Mouse (Mus musculus) natural killer cell, adult 2 months (primary cell): Measurements from ENCODE around the gene Ppat.
A peak's percentile ranks its signal among the peaks of the same experiment; 100 is the strongest.
"Not testable (repeated sequence)": the region's sequence is repeated elsewhere in the genome, so short reads cannot be mapped to it uniquely, and the experiment has no call there.

Experiments
- DNase-seq, 2 experiments: peaks; one replicate each; pipeline ENCODE4 v3.0.0; 2022; ENCODE audit warnings: low spot score in 2 of 2

Ppat gene

GRCm38 (mm10) chr5:76947758-76948157 lies 3.6 kb downstream of the Ppat start:
- DNase-seq, result peak in 1 of 2 experiments; percentile 7

- DNase-seq, result no peak
Measured at GRCm38 (mm10) chr5:76947142-76947541, 4.2 kb downstream of the Ppat start.

DNA sequence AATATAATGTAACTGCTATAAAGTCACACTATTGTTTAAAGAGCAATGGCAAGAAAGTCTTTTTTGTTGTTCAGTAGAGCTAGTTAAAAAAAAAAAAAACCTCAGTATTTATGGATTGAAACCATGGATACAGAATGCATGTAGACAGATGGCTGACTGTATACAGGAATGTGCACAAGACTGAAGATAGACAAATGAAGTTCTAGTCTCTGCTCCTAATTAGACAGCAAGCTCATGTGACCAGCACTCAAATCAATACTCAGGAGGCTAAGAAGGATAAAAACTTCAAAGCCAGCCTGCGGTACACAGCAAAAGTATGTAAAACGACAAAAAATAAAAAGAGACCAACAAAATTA lies 5.7 kb downstream of the Ppat start:
- no peak for DNase-seq

DNA sequence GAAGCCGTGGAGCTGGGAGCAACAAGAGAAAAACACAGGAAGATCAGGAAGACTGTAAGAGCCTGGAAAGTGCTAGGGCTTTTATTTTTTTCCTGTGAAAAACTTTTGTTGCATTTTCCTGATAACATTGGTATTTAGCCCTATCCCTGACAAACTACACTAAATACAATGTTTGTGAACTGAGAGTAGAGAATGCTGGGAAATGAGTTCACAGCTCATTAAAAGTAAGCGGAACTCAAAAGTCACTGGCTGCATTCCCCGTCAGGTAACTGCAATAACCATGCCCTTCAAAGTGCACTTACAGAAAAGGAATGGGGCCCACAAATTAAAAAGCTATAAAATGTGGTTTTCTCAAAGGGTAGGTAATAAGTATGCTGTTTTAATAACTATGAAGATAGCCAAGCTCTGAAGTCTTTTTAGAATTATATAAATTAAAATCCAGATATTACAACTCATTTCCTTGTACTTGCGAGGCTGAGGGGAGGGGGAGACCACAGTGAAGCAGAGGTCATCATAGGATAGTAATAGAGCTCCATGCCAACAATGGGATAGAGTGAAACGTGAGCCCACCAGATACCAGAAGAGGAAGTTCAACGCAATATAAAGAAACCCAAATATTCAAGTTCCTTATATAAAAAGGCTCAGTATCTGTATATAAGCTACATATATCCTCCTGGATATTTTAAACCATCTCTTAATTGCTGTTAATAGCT lies 6.3 kb downstream of the Ppat start:
- no peak for DNase-seq

DNA sequence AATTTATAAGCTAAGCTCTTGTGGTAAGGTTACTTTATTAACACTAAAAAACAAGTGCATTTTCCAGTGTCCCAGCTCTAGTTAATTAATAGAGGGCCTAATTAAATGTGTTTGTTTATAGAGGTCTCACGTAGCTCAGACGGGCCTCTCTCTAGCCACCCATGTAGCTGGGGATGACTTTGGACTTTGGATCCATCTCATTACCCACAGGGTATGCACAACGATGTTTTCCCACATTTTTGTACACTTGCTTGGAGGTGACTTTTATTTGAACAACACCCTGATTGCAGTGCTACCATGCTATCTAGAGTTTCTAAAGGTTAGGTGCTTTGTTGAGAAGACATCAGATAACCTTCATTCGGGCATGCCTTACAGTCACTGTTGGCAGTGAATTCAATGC lies 8.9 kb downstream of the Ppat start:
- no peak for DNase-seq

GRCm38 (mm10) chr5:76941975-76942374 lies 9.4 kb downstream of the Ppat start:
- no peak for DNase-seq

GRCm38 (mm10) chr5:76939717-76940116 lies 11.7 kb downstream of the Ppat start:
- no peak for DNase-seq

- no peak for DNase-seq
Measured at GRCm38 (mm10) chr5:76929180-76929877, 22.0 kb downstream of the Ppat start.

GRCm38 (mm10) chr5:76928124-76928832 lies 23.1 kb downstream of the Ppat start:
- no peak for DNase-seq

GRCm38 (mm10) chr5:76924296-76924695 lies 27.1 kb downstream of the Ppat start:
- DNase-seq, result no peak

DNA sequence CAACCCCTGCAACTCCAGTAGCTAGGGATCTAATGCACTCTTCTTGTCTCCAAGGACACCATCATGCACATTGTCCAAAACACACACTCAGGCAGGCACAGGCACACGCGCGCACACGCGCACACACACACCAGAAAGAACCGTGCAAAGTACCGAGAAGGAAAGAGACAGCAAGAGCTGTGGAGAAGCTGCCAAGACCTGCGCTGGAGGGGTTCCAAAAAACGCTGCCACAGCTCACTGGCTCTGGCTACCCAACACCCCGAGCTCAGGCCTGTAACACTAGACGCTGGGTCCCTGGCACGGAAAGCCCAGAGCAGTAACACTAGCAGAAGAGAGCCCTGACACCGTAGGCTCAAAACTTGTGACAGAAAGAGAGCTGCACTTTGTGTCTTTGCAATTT lies 27.9 kb downstream of the Ppat start:
- DNase-seq, result no peak

DNA sequence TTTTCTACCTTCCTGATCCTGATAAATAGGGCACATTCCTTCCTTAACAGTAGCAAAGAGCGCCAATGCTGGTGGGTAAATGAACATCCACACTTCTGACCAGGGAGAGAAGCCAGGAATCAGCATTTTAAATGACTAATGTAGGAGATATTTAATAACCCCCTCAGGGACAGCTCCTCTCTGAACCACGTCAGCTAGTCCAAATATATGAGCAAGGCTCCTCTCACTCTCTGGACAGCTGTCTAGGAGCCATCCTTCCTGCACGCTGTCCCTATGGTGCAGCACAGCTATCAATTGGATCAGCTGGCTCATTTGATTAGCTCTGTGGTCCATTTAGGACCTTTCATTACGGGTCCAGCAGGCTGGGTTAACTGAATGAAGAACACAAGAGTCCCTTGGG lies 28.5 kb downstream of the Ppat start:
- no peak for DNase-seq

- not testable (repeated sequence) for DNase-seq
Measured at GRCm38 (mm10) chr5:76912522-76912921, 38.9 kb downstream of the Ppat start.

GRCm38 (mm10) chr5:76910807-76911206 lies 40.6 kb downstream of the Ppat start:
- DNase-seq, result no peak

DNA sequence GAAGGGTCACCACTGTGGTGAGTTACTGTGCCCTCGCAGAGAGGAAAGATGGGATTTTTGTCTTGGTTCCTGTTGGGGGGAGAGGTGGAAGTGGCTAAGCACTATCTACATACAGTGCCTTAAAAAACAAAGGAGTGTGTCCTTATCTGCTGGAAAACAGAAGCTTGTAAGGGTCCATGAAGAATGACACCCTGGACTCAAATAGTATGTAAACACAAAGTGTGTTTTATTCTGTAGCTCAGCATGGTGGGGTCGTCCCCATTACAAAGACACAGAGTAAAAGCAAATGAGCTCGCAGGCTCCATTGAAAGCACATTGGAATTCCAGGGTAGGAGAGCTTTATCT lies 45.3 kb downstream of the Ppat start:
- DNase-seq, result no peak

DNA sequence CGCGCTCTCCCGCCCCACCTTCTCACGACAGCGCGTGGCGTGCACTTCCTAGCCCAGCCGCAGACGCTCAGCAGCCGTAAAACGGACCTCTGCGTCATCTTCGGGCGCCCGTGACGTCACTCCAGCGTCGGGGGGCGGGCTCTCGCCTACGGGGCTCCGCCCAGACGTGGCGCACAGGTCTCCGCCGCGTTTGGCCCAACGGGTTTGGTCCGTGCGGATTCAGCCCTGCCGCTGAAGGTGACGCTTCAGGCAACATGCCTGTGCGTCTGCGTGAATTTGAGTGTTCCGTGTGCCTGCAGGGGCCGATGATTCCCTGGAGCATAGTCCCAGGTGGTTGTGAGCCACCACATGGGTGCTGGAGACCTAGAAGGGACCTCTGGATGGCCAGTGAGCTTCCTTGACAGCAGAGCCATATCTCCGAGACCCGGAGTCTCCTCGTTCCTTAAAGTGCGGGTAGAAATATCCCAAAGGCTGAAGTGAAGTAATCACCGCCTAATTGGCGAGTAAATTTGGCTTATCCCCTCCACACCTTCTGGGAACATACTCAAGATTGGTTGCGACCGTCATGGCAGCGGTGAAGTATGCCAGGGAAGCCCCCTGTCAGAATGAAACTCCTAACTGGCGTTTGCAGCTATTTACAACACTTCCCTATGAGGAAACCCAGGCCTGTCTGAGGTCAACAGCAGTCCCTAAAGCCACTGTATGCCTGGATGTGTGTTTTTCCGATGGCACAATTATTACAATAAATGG lies 45.8 kb downstream of the Ppat start, which contains the start of gene Aasdh:
Gene Aasdh, minus strand, starts transcription at position 110 of the 750 bp plus-strand sequence.
- peak; percentile 96 to 97 for DNase-seq

- peak; percentile 14 to 26 for DNase-seq
Measured at GRCm38 (mm10) chr5:76904713-76905404, 46.5 kb downstream of the Ppat start.

- no peak for DNase-seq
Measured at GRCm38 (mm10) chr5:76902131-76902530, 49.2 kb downstream of the Ppat start.

DNA sequence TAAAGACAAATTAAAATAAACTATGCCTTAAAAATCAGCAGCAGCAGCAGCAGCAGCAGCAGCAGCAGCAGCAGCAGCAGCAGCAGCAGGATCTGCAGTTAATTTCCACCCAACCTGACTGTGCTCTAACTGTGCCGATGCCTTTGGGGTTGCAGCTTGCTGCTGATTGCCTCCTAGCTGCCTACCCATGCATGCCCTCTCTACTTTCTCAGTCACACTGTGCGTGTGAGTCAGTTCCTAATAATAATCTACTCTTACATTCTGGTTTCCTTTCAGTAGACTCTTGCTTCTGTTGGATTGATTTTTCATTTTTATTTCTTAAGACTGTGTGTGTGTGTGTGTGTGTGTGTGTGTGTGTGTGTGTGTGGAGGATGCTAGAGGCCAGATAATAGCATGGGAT lies 58.3 kb downstream of the Ppat start:
- DNase-seq, result no peak

DNA sequence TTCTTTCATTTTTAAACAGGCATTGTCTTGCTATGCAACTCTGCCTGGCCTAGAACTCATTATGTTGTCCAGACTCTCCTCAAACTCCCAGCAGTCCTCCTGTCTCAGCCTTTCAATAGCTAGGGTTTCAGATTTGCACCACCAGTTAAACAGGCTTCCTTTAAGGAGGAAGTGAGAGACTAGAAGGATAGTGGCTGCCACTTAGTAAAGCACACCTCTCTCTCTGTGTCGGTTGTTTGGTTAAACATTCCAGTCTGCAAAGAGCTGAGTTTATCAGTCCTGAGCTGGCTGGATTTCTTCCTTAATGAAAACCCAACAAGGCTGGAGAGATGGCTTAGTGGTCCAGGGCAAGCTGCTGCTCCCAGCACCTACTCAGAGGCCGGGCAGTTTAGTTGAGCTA lies 58.8 kb downstream of the Ppat start:
- DNase-seq, result no peak

GRCm38 (mm10) chr5:76887011-76887410 lies 64.4 kb downstream of the Ppat start:
- no peak for DNase-seq

DNA sequence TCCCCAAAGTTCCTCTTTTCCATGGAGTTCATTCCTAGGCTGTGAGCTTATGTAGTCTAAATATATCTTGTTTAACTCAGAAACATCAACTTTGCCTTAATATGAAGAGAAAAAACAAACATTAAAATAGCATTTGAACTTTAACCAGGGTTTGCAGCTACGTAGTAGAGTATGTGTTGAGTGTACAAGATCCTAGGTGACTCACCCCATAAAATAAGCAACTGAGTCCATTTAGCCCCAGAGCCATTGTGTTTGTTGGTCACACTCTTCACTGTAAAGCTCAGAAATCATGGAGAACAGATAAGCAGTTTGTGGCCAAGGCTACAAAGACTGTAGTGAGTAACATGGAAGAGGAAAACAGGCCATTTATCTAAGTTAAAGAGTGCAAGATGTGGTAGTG lies 67.3 kb downstream of the Ppat start:
- DNase-seq, result no peak
